Mouse (Mus musculus) brain, embryonic 14.5 days (tissue): ENCODE results near the gene Gm9837.

ENCODE experiments used
- CTCF ChIP-seq: fragments of 200-500 bp; IDR thresholded peaks from 2 replicates; pipeline ENCODE4 v1.5.1; 2012; ENCODE audit warnings: inconsistent platforms, mild to moderate bottlenecking, moderate library complexity, borderline replicate concordance; ENCODE audit not compliant: insufficient read depth, insufficient read length; ENCODE audit errors: extremely low read depth
- POLR2A ChIP-seq: fragments of 200-500 bp; IDR thresholded peaks from 2 replicates; pipeline ENCODE4 v1.6.1; 2012; ENCODE audit warnings: mild to moderate bottlenecking, inconsistent platforms, borderline replicate concordance; ENCODE audit not compliant: poor library complexity, insufficient read depth, insufficient read length, severe bottlenecking; ENCODE audit errors: extremely low read depth

- TF ChIP-seq CTCF = no peak
- TF ChIP-seq POLR2A = no peak
These were observed 17.9 kb downstream of the Gm9837 start for GRCm38 (mm10) chr11:53452396-53452795.
